Mouse (Mus musculus): ENCODE measurements around the gene Smco4.
"Not testable (repeated sequence)": the region's sequence is repeated elsewhere in the genome, so short reads cannot be mapped to it uniquely, and the experiment has no call there.

DNA sequence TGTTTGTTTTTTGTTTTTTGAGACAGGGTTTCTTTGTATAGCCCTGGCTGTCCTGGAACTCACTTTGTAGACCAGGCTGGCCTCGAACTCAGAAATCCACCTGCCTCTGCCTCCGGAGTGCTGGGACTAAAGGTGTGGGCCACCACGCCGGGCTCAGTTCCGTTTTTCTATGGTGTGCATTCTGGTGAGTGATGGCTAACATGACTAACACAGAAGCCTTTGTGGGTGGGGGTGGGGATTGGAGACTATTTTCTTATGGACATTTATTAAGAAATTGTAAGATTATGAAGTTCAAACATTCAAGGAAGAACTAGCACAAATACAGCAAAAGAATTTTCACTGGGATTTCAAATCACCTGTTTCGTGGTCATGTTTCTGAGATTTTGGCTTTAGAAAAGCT is 57.8 kb downstream of the Smco4 start:
- TF ChIP-seq CTCF, EP300 (IDR thresholded peaks at IDR 0.05; ENCODE audit: low read depth): not testable (repeated sequence)
